Mouse (Mus musculus) heart, postnatal 0 days (tissue): Measurements from ENCODE around the gene Bcl11b.

ENCODE experiments used
- CTCF ChIP-seq: IDR thresholded peaks from 2 replicates; pipeline ENCODE4 v1.5.1; 2016; ENCODE audit warnings: antibody characterized with exemption, control low read depth, low read depth
- EP300 ChIP-seq: IDR thresholded peaks from 2 replicates; pipeline ENCODE4 v1.6.1; 2016; ENCODE audit warnings: antibody characterized with exemption, low read depth

DNA sequence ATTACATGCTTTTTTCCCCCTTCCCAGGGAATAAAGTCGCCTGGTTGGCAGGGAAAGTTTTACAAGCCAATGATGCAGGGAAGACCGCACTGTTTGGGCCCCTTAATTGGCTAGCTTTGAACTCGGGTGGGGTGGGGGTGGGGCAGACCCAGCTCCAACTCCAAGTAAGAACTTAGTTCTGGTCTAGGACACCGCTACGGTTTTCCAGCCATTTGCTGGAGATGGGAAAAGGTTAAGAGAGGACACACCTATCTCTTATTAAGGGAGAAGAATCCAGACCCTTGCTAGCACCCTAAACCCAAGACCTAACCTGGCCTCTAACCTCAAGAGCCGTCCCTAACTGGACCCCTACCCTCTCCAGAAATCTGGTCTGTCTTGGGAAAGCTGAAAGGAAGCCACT, 22.2 kb downstream of the Bcl11b start:
- no peak for TF ChIP-seq CTCF
- TF ChIP-seq EP300 = no peak
